9 mouse cellular contexts compared by ENCODE assay signal in the genomic region with DNA sequence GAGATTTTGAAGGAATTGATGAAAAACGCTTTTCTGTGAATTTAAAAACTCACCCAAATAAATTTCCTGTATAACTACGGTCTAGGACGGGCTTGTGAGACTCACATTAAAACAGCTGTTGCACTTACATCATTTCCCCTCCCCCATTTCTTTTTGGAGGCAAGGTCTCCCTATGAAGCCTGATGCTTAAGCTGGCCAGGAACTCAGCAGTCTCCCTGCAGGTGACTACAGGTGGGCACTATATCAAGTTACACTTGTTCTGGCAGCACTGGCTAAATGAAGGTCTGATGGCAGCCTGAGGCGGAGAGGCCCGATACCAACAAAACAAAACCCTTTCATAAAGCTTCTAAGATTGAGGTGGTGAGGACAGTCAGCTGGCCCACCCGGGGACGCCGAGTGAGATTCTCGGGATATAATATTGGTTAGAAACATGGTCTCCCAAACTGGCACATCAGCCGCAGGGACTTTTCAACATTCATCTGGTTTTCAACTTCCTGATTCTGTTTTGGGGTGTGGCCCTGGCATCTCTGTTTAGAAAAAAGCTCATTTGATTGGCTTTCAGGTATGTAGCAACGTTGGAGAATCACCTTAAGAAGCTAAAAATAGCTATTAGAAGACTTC. TPM values are rescaled to one million over a fixed set of nuclear protein-coding genes. Genes with fewer than 3 reads are reported as not detected.
DNase-seq lines count a peak whose midpoint lies in the region; ATAC-seq and TF ChIP-seq lines count a peak whose summit lies in the region.
"Had no signal": no experiment of that assay in that cellular context is flagged by ENCODE, and none has a peak within 500 bp of the region (broad histone marks: within the 10 kb centered on the region; RNA-seq: fewer than 3 reads in every experiment).

No protein-coding gene starts in this region.

- H3K27me3 ChIP-seq in CH12.LX (replicated peaks) = no peaks in the 10 kb centered on the region
- H3K27me3 ChIP-seq: Patski had no signal

- H3K27ac ChIP-seq in CH12.LX (ENCODE audit: insufficient read depth, low read depth) = no peak overlapping the region; the same call in 1 of the 2 replicates

- peak; percentile 4 for DNase-seq in gastrocnemius, postnatal 10 days
- DNase-seq in gastrocnemius, postnatal 14 days = no peak
- no peak for DNase-seq in CH12.LX (ENCODE audit: extremely low read depth)
- peak; percentile 46 for DNase-seq in cerebellum, postnatal 25 days
- DNase-seq in heart, adult 8-10 months (ENCODE audit: low spot score) = peak; percentile 27
- DNase-seq in kidney, postnatal 36 days = peak; percentile 2 to 26
- peak; percentile 43 for DNase-seq in testis, postnatal 10 days (ENCODE audit: low spot score)

- dilution Hi-C loops in CH12.LX (cut with MboI; ENCODE audit: extremely low pct_ligation_motif_present, extremely low pct_unique_long_range_greater_than_20kb, low sequenced_read_pairs) = no loop called here

- no peak for TF ChIP-seq CTCF in CH12.LX (conservative IDR thresholded peaks at IDR 0.05 in 1 of 2, IDR thresholded peaks at IDR 0.05 in 1 of 2; ENCODE audit: low read depth in 2 of 2, low read length in 2 of 2)

- in situ Hi-C loops in CH12.LX (cut with MboI; ENCODE audit: low pct_ligation_motif_present, low pct_unique_long_range_greater_than_20kb, low sequenced_read_pairs) = no loop called here

- peak; percentile 36 for ATAC-seq in megakaryocyte progenitor cell, adult 5-6 weeks (replicated peaks; ENCODE audit: poor library complexity)

- TF ChIP-seq EP300 in CH12.LX (IDR thresholded peaks at IDR 0.05; ENCODE audit: low read length) = 0 out of 2 replicates have a peak, but pooled peaks have one; percentile 12

- no peak for TF ChIP-seq POLR2A in CH12.LX (IDR thresholded peaks at IDR 0.05; ENCODE audit: low read depth, low read length)

- peaks cover 0 to 25% of the 10 kb centered on the region in 2 experiments; a peak in 2 of 4 replicates for H3K4me1 ChIP-seq in CH12.LX (ENCODE audit: control insufficient read depth in 1 of 2, insufficient read depth in 2 of 2)

- peaks cover 0 to 12% of the 10 kb centered on the region in 2 experiments for H3K36me3 ChIP-seq in CH12.LX (replicated peaks in 1 of 2; ENCODE audit: control insufficient read depth in 1 of 2, insufficient read depth in 1 of 2, low read length in 1 of 2)

- peaks cover 31% of the 10 kb centered on the region for H3K79me2 ChIP-seq in CH12.LX (replicated peaks; ENCODE audit: control insufficient read depth, extremely low read depth, insufficient read depth, poor library complexity, severe bottlenecking)

- peak overlapping the region; percentile 78 for H3K4me2 ChIP-seq in CH12.LX (ENCODE audit: insufficient read depth, low read depth, poor library complexity, severe bottlenecking)

- peak overlapping the region; percentile 20 for H3K9ac ChIP-seq in CH12.LX (ENCODE audit: insufficient read depth, low read depth)

- no peaks in the 10 kb centered on the region for H3K9me3 ChIP-seq in CH12.LX (replicated peaks; ENCODE audit: low read length)

- intact Hi-C loops in gastrocnemius, postnatal 14 days (cut with DNase I; ENCODE audit: low total_unique reads) = no loop called here

- H3K4me3 ChIP-seq in CH12.LX (replicated peaks in 1 of 3; ENCODE audit: low read depth in 2 of 3, low read length in 2 of 3, poor library complexity in 1 of 3) = peak overlapping the region; percentile 78 to 97 (median 82)

- no peak for TF ChIP-seq RAD21 in CH12.LX (IDR thresholded peaks at IDR 0.05; ENCODE audit: low read depth, low read length)

TF ChIP-seq in CH12.LX, 34 proteins besides CTCF, POLR2A, EP300 and RAD21:
- TF ChIP-seq KAT2A (IDR thresholded peaks at IDR 0.05; ENCODE audit: insufficient replicate concordance, low read length) (no peak), ETS1 (conservative IDR thresholded peaks at IDR 0.05; ENCODE audit: low read depth, low read length) (0 out of 2 replicates have a peak, but pooled peaks have one; percentile 2), POLR2AphosphoS2 (IDR thresholded peaks at IDR 0.05; ENCODE audit: low read depth, low read length) (no peak), UBTF (IDR thresholded peaks at IDR 0.05; ENCODE audit: low read depth, low read length) (no peak), ZNF384 (IDR thresholded peaks at IDR 0.05; ENCODE audit: low read depth, low read length) (no peak), CHD2 (IDR thresholded peaks at IDR 0.05; ENCODE audit: low read length) (peak; percentile 27; the same call in 1 of the 2 replicates), RCOR1 (conservative IDR thresholded peaks at IDR 0.05; ENCODE audit: low read depth, low read length) (no peak), TCF12 (IDR thresholded peaks at IDR 0.05; ENCODE audit: low read depth, low read length) (no peak), NELFE (IDR thresholded peaks at IDR 0.05; ENCODE audit: low read depth, low read length) (no peak), MYC (IDR thresholded peaks at IDR 0.05; ENCODE audit: low read depth, low read length) (no peak), MAZ (IDR thresholded peaks at IDR 0.05; ENCODE audit: low read depth, low read length) (no peak), ZMIZ1 (IDR thresholded peaks at IDR 0.05; ENCODE audit: low read depth, low read length) (no peak), ELF1 (IDR thresholded peaks at IDR 0.05; ENCODE audit: low read depth, low read length) (peak; percentile 10; the same call in 1 of the 2 replicates)

RNA-seq across cellular contexts. Expression of a gene that starts 0.4 kb away (rescaled TPM):
- total RNA-seq in gastrocnemius, postnatal 10 days (2021) = 10 to 100 TPM; 13.9 to 18.0 TPM
- 10 to 100 TPM; 10.6 to 10.7 TPM for total RNA-seq in gastrocnemius, postnatal 14 days (2021)
- total RNA-seq in CH12.LX (2012; rRNA removed) (11.7 and 13.5 TPM in 2 replicates), CH12.LX (2014; rRNA removed) (28.0 and 28.1 TPM in 2 replicates)
- polyA plus RNA-seq in CH12.LX (2012; ENCODE audit: insufficient read length, low read depth) = 29.3 and 30.5 TPM in 2 replicates
- 10 to 100 TPM; 14.7 to 15.9 (median 14.9) TPM for total RNA-seq in heart, adult 8-10 months (2022)
- 97.0 and 110 TPM in 2 replicates for total RNA-seq in megakaryocyte progenitor cell, adult 5-6 weeks (2015)
- 47.9 and 54.6 TPM in 2 replicates for total RNA-seq in megakaryocyte progenitor cell, adult 5-6 weeks (2017)

Comparison
In these comparisons a context has a peak if more than half of its experiments do, and no peak if none do; other contexts are left out.
1. DNase-seq: peak in gastrocnemius, postnatal 10 days (single experiment), cerebellum, postnatal 25 days (2 of 2), heart, adult 8-10 months (single experiment), kidney, postnatal 36 days (2 of 2) and testis, postnatal 10 days (single experiment); none in gastrocnemius, postnatal 14 days (single experiment) and CH12.LX (single experiment).